Mouse (Mus musculus) spleen, postnatal 14 days (tissue): Measurements from ENCODE around the gene Sh3bp4.
A peak's percentile ranks its signal among the peaks of the same experiment; 100 is the strongest.

ENCODE experiments used
- DNase-seq, 2 experiments: peaks; one replicate each; pipeline ENCODE4 v3.0.0; 2021 to 2022; ENCODE audit warnings: low spot score in 2 of 2

The Sh3bp4 gene

DNA sequence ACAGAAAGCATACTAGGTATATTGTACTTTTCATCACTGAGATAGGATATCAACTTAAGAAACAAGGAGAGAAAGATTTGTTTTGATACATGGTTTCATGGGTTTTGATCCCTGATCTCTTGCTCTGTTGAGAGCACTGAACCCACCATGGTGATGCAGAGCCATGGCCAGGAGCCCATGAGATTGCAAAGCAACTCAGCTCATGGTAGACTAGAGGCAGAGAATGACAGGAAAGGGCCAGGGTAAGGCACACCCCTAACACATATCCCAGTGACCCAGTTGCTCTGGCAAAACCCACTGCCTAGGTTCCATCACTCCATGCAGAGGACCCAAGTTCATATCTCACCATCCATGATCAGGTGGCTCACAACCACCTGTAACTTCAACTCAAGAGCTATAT is 114.6 kb downstream of the Sh3bp4 start:
- no peak for DNase-seq

- no peak for DNase-seq
Observed at GRCm38 (mm10) chr1:89187441-89187840, 117.2 kb downstream of the Sh3bp4 start.

DNA sequence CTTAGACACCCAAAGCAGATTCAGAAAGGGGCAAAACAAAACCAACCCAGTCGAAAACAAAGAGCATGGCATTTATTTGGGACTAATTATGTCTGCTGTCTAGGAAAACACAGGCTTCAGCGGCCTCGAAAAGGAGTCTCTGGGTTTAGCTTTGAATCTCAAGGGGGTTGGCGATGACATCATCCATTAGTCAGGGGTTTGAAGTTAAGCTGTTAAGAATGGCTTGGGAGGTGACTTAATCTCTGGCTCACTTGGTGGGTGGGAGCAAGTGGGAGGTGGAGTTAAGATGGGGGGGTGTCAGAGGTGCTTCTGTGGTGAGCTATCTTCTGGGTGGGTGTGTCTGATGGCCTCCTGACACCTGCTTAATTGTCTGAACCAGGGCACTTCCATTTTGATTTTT is 117.9 kb downstream of the Sh3bp4 start:
- no peak for DNase-seq

DNA sequence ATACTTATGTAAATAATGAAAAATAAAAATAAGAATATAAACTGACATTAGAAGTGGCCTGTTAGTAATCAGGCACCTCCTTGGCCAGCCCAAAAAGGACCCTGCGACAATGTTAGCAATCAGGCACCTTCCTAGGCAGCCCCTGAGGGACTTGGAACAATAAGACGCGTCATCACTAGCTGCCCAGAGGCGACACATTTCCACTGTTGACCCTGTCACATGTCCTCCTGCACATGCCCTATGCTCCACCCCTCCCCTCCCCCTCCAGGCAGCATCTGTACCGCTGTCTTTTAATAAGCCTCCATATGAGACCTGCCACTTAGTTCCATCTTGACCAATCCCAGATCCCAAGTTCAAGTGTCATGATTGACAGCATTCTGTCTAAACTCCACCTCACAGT is 119.0 kb downstream of the Sh3bp4 start:
- DNase-seq = no peak

DNA sequence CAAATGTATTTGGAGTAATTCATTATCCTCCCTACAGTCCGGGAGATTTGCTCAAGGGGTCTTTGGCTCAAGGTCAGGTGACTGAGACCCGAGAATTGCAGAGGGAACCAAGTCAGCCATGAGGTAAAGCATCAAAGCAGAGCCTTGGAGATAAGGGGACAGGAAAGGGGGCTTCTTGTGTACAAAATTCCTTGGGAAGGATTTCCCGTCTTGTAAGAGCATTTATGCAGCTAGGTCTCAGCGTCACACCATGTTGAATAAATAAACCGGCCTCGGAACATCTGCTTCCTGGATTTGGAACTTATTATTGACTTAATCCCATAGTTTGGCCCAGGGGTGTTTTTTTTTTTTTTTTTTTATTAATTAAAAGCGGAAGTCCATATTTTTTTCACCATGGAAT is 120.4 kb downstream of the Sh3bp4 start:
- no peak for DNase-seq

DNA sequence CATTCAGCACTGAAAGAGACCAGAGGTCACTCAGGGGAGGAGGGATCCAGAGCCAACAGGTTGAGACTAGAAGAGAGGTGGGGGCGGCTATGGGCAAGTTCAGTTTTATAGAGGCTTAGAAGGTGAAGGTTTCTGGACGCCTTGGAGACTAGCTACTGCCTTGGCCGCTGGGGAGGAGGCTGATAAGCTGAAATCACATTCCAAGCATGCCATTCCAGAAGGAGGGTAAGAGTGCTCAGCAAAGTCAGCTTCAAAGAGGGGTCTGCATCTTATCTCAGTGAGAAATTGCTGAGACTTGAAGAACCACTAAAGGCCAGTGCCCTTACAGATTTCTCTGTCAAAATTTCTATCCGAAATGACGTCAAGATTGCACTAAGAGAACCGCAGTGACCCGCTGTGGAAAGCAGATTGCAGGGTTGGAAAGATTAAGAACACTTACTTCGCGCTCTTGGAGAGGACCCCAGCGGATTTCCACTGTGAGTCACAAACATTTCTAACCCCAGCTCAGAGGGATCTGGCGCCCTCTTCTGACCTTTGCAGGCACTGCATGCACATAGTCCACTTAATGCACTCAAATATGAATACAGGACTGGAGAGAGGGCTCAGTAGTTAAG is 121.0 kb downstream of the Sh3bp4 start:
- DNase-seq = peak in 1 of 2 experiments; percentile 23

GRCm38 (mm10) chr1:89192536-89193220 is 122.5 kb downstream of the Sh3bp4 start:
- no peak for DNase-seq

- DNase-seq = no peak
Observed at GRCm38 (mm10) chr1:89193576-89193975, 123.4 kb downstream of the Sh3bp4 start.

GRCm38 (mm10) chr1:89195827-89196712 is 125.9 kb downstream of the Sh3bp4 start:
- peak in 1 of 2 experiments; percentile 34 for DNase-seq
